Mouse (Mus musculus) MEL (cell line): ENCODE data around the gene Rhd. TPM values are rescaled to one million over a fixed set of nuclear protein-coding genes. Genes with fewer than 3 reads are reported as not detected.

ENCODE experiments used
- DNase-seq: peaks from one replicate; pipeline ENCODE4 v3.0.0; 2011; ENCODE audit warnings: low read depth, low spot score
- H3K27ac ChIP-seq: 2 replicates; pipeline ENCODE4 v1.5.1; 2012; ENCODE audit warnings: low read depth, mild to moderate bottlenecking, control low read depth, low read length, moderate library complexity; ENCODE audit not compliant: control insufficient read depth
- H3K27me3 ChIP-seq, 2 experiments: fragments of 150-350 bp in 1 of 2; sonication (generic) in 1 of 2; 2 replicates each; pipeline ENCODE4 v1.6.1; 2012; ENCODE audit warnings: low read length in 2 of 2, mild to moderate bottlenecking in 2 of 2, improper control_type of control experiment in 1 of 2, moderate library complexity in 1 of 2; ENCODE audit not compliant: insufficient read depth in 2 of 2, control insufficient read depth in 1 of 2
- H3K36me3 ChIP-seq, 2 experiments: 2 replicates each; pipeline ENCODE4 v1.6.1; 2012 to 2014; ENCODE audit warnings: low read length in 2 of 2, improper control_type of control experiment in 1 of 2, inconsistent platforms in 1 of 2, mild to moderate bottlenecking in 1 of 2; ENCODE audit not compliant: insufficient read depth in 2 of 2, control insufficient read depth in 1 of 2
- H3K4me1 ChIP-seq, 2 experiments: fragments of 150-350 bp in 1 of 2; sonication (generic) in 1 of 2; 2 replicates each; pipeline ENCODE4 v1.6.1; 2012; ENCODE audit warnings: low read length in 2 of 2, improper control_type of control experiment in 1 of 2, mild to moderate bottlenecking in 1 of 2; ENCODE audit not compliant: insufficient read depth in 2 of 2, control insufficient read depth in 1 of 2
- H3K4me3 ChIP-seq, 2 experiments: fragments of 150-350 bp in 1 of 2; sonication (generic) in 1 of 2; 2 replicates each; pipeline ENCODE4 v1.5.1; 2012; ENCODE audit warnings: low read depth in 2 of 2, low read length in 2 of 2, mild to moderate bottlenecking in 2 of 2, moderate library complexity in 2 of 2, control low read depth in 1 of 2, improper control_type of control experiment in 1 of 2; ENCODE audit not compliant: control insufficient read depth in 1 of 2, insufficient read depth in 1 of 2
- H3K79me2 ChIP-seq: 2 replicates; pipeline ENCODE4 v1.6.1; 2012; ENCODE audit warnings: mild to moderate bottlenecking, low read length, moderate library complexity; ENCODE audit not compliant: control insufficient read depth, poor library complexity, insufficient read depth
- H3K9ac ChIP-seq: 2 replicates; pipeline ENCODE4 v1.6.1; 2012; ENCODE audit warnings: low read depth, mild to moderate bottlenecking, control low read depth, low read length, moderate library complexity; ENCODE audit not compliant: control insufficient read depth, poor library complexity, severe bottlenecking
- H3K9me3 ChIP-seq: fragments of 150-350 bp; sonication (generic); replicated peaks from 2 replicates; pipeline ENCODE4 v1.6.1; 2012; ENCODE audit warnings: mild to moderate bottlenecking, low read length, improper control_type of control experiment, moderate library complexity; ENCODE audit not compliant: insufficient read depth
- CHD2 ChIP-seq: IDR thresholded peaks from 2 replicates; pipeline ENCODE4 v1.6.1; 2011; ENCODE audit warnings: low read length, improper control_type of control experiment
- CTCF ChIP-seq, 3 experiments: IDR thresholded peaks in 2 of 3; conservative IDR thresholded peaks in 1 of 3; 2 replicates each; pipeline ENCODE4 v1.5.1; 2011 to 2012; ENCODE audit warnings: low read length in 3 of 3, low read depth in 2 of 3, mild to moderate bottlenecking in 2 of 3, improper control_type of control experiment in 1 of 3, inconsistent platforms in 1 of 3, mixed read lengths in 1 of 3, moderate library complexity in 1 of 3; ENCODE audit not compliant: control insufficient read depth in 1 of 3, insufficient read depth in 1 of 3, poor library complexity in 1 of 3, severe bottlenecking in 1 of 3
- ELF1 ChIP-seq: IDR thresholded peaks from 2 replicates; pipeline ENCODE4 v1.6.1; 2014; ENCODE audit warnings: low read depth, mild to moderate bottlenecking, inconsistent platforms, low read length, improper control_type of control experiment, moderate library complexity
- EP300 ChIP-seq, 2 experiments: IDR thresholded peaks; 2 replicates each; pipeline ENCODE4 v1.6.1; 2011; ENCODE audit warnings: improper control_type of control experiment in 2 of 2, low read length in 2 of 2, low read depth in 1 of 2, mild to moderate bottlenecking in 1 of 2
- ETS1 ChIP-seq: IDR thresholded peaks from 2 replicates; pipeline ENCODE4 v1.6.1; 2012; ENCODE audit warnings: low read depth, mild to moderate bottlenecking, inconsistent platforms, low read length, improper control_type of control experiment, moderate library complexity
- GABPA ChIP-seq: IDR thresholded peaks from 2 replicates; pipeline ENCODE4 v1.6.1; 2012; ENCODE audit warnings: low read depth, mild to moderate bottlenecking, inconsistent platforms, low read length, improper control_type of control experiment, moderate library complexity
- GATA1 ChIP-seq: IDR thresholded peaks from 2 replicates; pipeline ENCODE4 v1.6.1; 2011; ENCODE audit warnings: low read depth, low read length, improper control_type of control experiment
- JUND ChIP-seq: IDR thresholded peaks from 2 replicates; pipeline ENCODE4 v1.6.1; 2011; ENCODE audit warnings: low read depth, mild to moderate bottlenecking, improper control_type of control experiment, low read length
- MAX ChIP-seq: IDR thresholded peaks from 2 replicates; pipeline ENCODE4 v1.6.1; 2011; ENCODE audit warnings: low read length, improper control_type of control experiment
- MAZ ChIP-seq: IDR thresholded peaks from 2 replicates; pipeline ENCODE4 v1.6.1; 2012; ENCODE audit warnings: low read depth, mild to moderate bottlenecking, inconsistent platforms, low read length, improper control_type of control experiment
- MXI1 ChIP-seq: IDR thresholded peaks from 2 replicates; pipeline ENCODE4 v1.6.1; 2011; ENCODE audit warnings: mild to moderate bottlenecking, low read depth, low read length, improper control_type of control experiment
- MYB ChIP-seq: IDR thresholded peaks from 2 replicates; pipeline ENCODE4 v1.6.1; 2011; ENCODE audit warnings: mild to moderate bottlenecking, low read depth, low read length, improper control_type of control experiment
- NRF1 ChIP-seq: IDR thresholded peaks from 2 replicates; pipeline ENCODE4 v1.6.1; 2014; ENCODE audit warnings: low read depth, mild to moderate bottlenecking, inconsistent platforms, low read length, improper control_type of control experiment, moderate library complexity; ENCODE audit not compliant: poor library complexity, insufficient read depth, severe bottlenecking
- POLR2AphosphoS2 ChIP-seq: IDR thresholded peaks from 2 replicates; pipeline ENCODE4 v1.6.1; 2011; ENCODE audit warnings: low read length, improper control_type of control experiment
- POLR2AphosphoS5 ChIP-seq: IDR thresholded peaks from 2 replicates; pipeline ENCODE4 v1.6.1; 2012; ENCODE audit warnings: low read depth, borderline replicate concordance, mild to moderate bottlenecking, inconsistent platforms, low read length, moderate library complexity, mixed read lengths
- RAD21 ChIP-seq: IDR thresholded peaks from 2 replicates; pipeline ENCODE4 v1.6.1; 2011; ENCODE audit warnings: mild to moderate bottlenecking, low read depth, low read length, improper control_type of control experiment
- RCOR1 ChIP-seq: IDR thresholded peaks from 2 replicates; pipeline ENCODE4 v1.6.1; 2012; ENCODE audit warnings: low read depth, mild to moderate bottlenecking, inconsistent platforms, low read length, improper control_type of control experiment
- SIN3A ChIP-seq: IDR thresholded peaks from 2 replicates; pipeline ENCODE4 v1.6.1; 2012; ENCODE audit warnings: low read length, improper control_type of control experiment, inconsistent platforms
- TAL1 ChIP-seq: IDR thresholded peaks from 2 replicates; pipeline ENCODE4 v1.6.1; 2012; ENCODE audit warnings: mild to moderate bottlenecking, inconsistent platforms, low read length, moderate library complexity, mixed read lengths
- USF1 ChIP-seq: IDR thresholded peaks from 2 replicates; pipeline ENCODE4 v1.6.1; 2014; ENCODE audit warnings: low read depth, mild to moderate bottlenecking, inconsistent platforms, low read length, improper control_type of control experiment, moderate library complexity
- ZC3H11A ChIP-seq: IDR thresholded peaks from 2 replicates; pipeline ENCODE4 v1.6.1; 2012; ENCODE audit warnings: low read depth, mild to moderate bottlenecking, inconsistent platforms, low read length, improper control_type of control experiment
- ZMIZ1 ChIP-seq: IDR thresholded peaks from 2 replicates; pipeline ENCODE4 v1.6.1; 2012; ENCODE audit warnings: low read depth, mild to moderate bottlenecking, inconsistent platforms, low read length, improper control_type of control experiment, moderate library complexity
- ZNF384 ChIP-seq: IDR thresholded peaks from 2 replicates; pipeline ENCODE4 v1.6.1; 2012; ENCODE audit warnings: low read depth, mild to moderate bottlenecking, inconsistent platforms, low read length, improper control_type of control experiment
- polyA plus RNA-seq, 2 experiments: library from polyadenylated mRNA; stranded (reverse) in 1 of 2; unstranded in 1 of 2; fragments of >175 nt in 1 of 2; fragments of >200 nt in 1 of 2; gene quantifications; 2 replicates each; pipeline versions ENCODE4 v1.2.1 to v1.2.4; 2012; ENCODE audit warnings: low replicate concordance in 2 of 2, low read depth in 1 of 2; ENCODE audit not compliant: insufficient read length in 2 of 2, insufficient read depth in 1 of 2, missing spikeins in 1 of 2
- total RNA-seq: library from RNA; depleted of rRNA; stranded (reverse); fragments of 300-350 nt; gene quantifications from 2 replicates; pipeline ENCODE4 v1.2.3, GENCODE M21; 2012

The Rhd gene
- total and polyA plus RNA-seq, 3 experiments: 49.9 to 176 TPM; not detected in 1

DNA sequence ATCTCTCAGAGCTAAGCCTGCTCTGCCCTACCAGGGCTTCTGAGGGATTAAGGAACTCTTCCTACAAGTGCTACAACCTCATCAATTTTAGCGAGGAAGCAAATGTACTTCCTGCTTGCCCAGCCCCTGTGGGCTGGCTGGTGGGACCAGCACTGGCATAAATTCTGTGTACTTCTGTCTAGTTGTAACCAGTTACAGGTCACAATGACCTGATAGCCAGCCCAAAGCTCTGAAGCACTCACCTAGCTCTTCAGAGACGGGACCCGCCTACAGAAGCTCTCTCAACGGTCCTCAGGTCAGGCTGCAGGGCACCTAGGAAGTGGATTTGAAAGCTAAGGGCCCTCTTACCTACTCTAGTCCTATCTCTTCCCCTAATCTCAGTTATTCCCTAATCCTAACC, 46.6 kb upstream of the Rhd start:
- Histone ChIP-seq H3K27ac (no peak overlapping the region), H3K4me3 (no peak overlapping the region)
- no peak for DNase-seq

DNA sequence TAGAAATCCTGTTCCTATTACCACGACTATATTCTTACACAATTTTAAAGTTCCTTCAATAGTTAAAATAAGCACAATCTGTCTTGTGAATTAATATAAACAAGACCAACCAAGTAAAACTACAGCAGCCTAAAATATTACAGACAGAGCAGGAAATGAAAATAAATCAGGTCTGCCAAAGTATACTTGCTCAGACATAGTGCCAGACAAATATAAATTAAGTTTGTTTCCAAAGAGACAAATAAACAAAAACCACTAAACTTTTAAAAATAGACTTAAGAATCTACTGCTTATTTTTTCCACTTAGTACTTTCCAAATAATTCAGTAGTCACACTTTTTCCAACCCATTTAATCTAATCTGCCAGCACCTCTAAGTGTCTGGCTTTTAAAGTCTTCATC, 43.3 kb upstream of the Rhd start:
- no peak for TF ChIP-seq SIN3A
- TF ChIP-seq, all 39 proteins: peak for 0
- H3K36me3 ChIP-seq: peaks cover 0 to 14% of the 10 kb centered on the region in 2 experiments; a peak in 2 of 4 replicates
- H3K27ac ChIP-seq: no peak overlapping the region
- no peaks in the 10 kb centered on the region for H3K9me3 ChIP-seq
- H3K79me2 ChIP-seq: peaks cover 4% of the 10 kb centered on the region; the same call in 1 of the 2 replicates
- H3K4me1 ChIP-seq: no peaks in the 10 kb centered on the region
- H3K27me3 ChIP-seq: no peaks in the 10 kb centered on the region
- no peak overlapping the region for H3K4me3 ChIP-seq
- H3K9ac ChIP-seq: no peak overlapping the region
- DNase-seq: no peak

More for the DNA sequence above, 46.6 kb upstream of the Rhd start:
- H3K9me3 ChIP-seq: no peaks in the 10 kb centered on the region
- no peak overlapping the region for H3K9ac ChIP-seq
- TF ChIP-seq GABPA: no peak
- no peak for TF ChIP-seq ZMIZ1
- no peak for TF ChIP-seq MYB
- no peak for TF ChIP-seq MAZ
- TF ChIP-seq RCOR1: no peak
- no peak for TF ChIP-seq RAD21
- no peak for TF ChIP-seq POLR2AphosphoS2
- no peak for TF ChIP-seq SIN3A
- TF ChIP-seq EP300 (IDR thresholded peaks at IDR 0.05; ENCODE audit: low read depth in 1 of 2, low read length in 2 of 2): no peak
- TF ChIP-seq, all 39 proteins: peak for 0
- Histone ChIP-seq H3K36me3 (peaks cover 0 to 12% of the 10 kb centered on the region in 2 experiments; a peak in 2 of 4 replicates), H3K27me3 (no peaks in the 10 kb centered on the region), H3K79me2 (0 out of 2 replicates have a peak, but pooled peaks cover 2% of the 10 kb centered on the region), H3K4me1 (no peaks in the 10 kb centered on the region)

DNA sequence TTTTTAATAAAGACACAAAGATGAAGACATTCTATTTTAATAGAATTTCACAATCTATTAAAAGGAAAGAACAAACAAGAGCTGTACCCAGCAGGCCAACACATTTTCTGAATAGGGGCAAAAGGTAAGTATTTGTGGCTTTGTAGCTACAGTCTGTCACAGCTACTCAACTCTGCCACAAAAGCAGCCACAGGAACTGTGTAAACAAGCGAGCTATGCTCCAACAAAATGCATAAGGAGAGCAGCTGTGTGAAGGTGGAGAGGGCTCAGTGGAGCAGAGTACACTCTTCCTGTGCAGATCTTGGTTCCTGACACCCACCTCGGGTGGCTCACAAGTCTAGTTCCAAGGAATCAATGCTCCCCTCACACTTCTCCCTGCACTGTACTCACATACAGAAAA, 40.8 kb upstream of the Rhd start:
- no peak overlapping the region for H3K9ac ChIP-seq
- peaks cover 4% of the 10 kb centered on the region; the same call in 1 of the 2 replicates for H3K79me2 ChIP-seq
- H3K4me1 ChIP-seq: no peaks in the 10 kb centered on the region
- H3K9me3 ChIP-seq: no peaks in the 10 kb centered on the region
- no peak for TF ChIP-seq JUND
- TF ChIP-seq POLR2AphosphoS5: no peak
- no peak for TF ChIP-seq MXI1
- no peak for TF ChIP-seq ETS1
- no peak for TF ChIP-seq RAD21
- TF ChIP-seq EP300 (IDR thresholded peaks at IDR 0.05; ENCODE audit: low read depth in 1 of 2, low read length in 2 of 2): no peak
- TF ChIP-seq GATA1: no peak
- TF ChIP-seq CTCF (IDR thresholded peaks at IDR 0.05 in 2 of 3, conservative IDR thresholded peaks at IDR 0.05 in 1 of 3; ENCODE audit: control insufficient read depth in 1 of 3, insufficient read depth in 1 of 3, low read depth in 2 of 3, low read length in 3 of 3, poor library complexity in 1 of 3, severe bottlenecking in 1 of 3): no peak
- no peak for TF ChIP-seq MYB
- TF ChIP-seq MAZ: no peak
- TF ChIP-seq CHD2: no peak
- no peak for TF ChIP-seq ELF1
- TF ChIP-seq USF1: no peak
- no peak for TF ChIP-seq MAX
- no peak for TF ChIP-seq ZC3H11A
- no peak for TF ChIP-seq TAL1
- no peak for TF ChIP-seq SIN3A
- TF ChIP-seq NRF1: no peak
- TF ChIP-seq ZNF384: no peak
- H3K36me3 ChIP-seq: peaks cover 0 to 19% of the 10 kb centered on the region in 2 experiments; a peak in 2 of 4 replicates
- no peak overlapping the region for H3K27ac ChIP-seq
- H3K4me3 ChIP-seq: no peak overlapping the region
- DNase-seq: no peak
- H3K27me3 ChIP-seq: no peaks in the 10 kb centered on the region
